Mouse (Mus musculus) olfactory bulb, adult 2 months (tissue): ENCODE results near the gene Mast4.

ENCODE experiments used
- CTCF ChIP-seq: fragments of 200-500 bp; IDR thresholded peaks from 2 replicates; pipeline ENCODE4 v1.5.1; 2012; ENCODE audit warnings: low read depth, mild to moderate bottlenecking, low read length, moderate library complexity; ENCODE audit not compliant: insufficient read depth
- POLR2A ChIP-seq: fragments of 200-500 bp; IDR thresholded peaks from 2 replicates; pipeline ENCODE4 v1.6.1; 2012; ENCODE audit warnings: mild to moderate bottlenecking, low read depth, low read length, moderate library complexity; ENCODE audit not compliant: insufficient read depth

DNA sequence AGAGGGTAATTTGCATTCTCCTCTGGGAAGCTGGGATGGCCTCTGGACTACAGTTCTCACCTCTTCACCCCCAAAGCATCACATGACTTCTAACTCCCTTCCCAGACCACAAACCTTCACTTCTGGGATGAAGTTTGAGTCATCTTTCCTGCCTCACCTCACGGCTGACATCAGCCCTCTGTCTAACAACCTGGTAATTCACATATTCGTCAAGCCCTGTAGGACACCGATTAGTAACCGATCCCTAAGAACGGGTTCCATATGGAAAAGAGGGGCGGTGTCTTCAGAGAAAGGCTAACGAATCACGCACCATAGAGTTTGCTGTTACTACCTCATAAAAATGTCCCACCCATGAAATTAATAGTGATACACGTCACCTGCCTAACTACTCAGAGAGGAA, 6.5 kb downstream of the Mast4 start:
- TF ChIP-seq POLR2A, result no peak
- TF ChIP-seq CTCF, result no peak
